Mouse (Mus musculus): Measurements from ENCODE around the gene Sgsm2. TPM values are rescaled to one million over a fixed set of nuclear protein-coding genes. Genes with fewer than 3 reads are reported as not detected.

The Sgsm2 gene
- polyA plus RNA-seq, 1 experiment from 2014 or later: 27.3 TPM

- Histone ChIP-seq H3K9me3 (replicated peaks) (no peaks in the 10 kb centered on the region), H3K4me3 (replicated peaks) (no peak overlapping the region), H3K4me1 (no peaks in the 10 kb centered on the region), H3K9ac (replicated peaks) (no peak overlapping the region), H3K27ac (replicated peaks) (no peak overlapping the region), H3K36me3 (peaks cover 67% of the 10 kb centered on the region), H3K4me2 (no peak overlapping the region), H3K27me3 (replicated peaks) (no peaks in the 10 kb centered on the region)
- ATAC-seq (ENCODE audit: low FRiP score): no peak
- WGBS: 83% methylated on average over 12 of the region's 12 CpGs
Observed at GRCm38 (mm10) chr11:74908618-74909399, 11.9 kb upstream of the Sgsm2 start.

- no peak for ATAC-seq (ENCODE audit: low FRiP score)
- no peaks in the 10 kb centered on the region for H3K27me3 ChIP-seq (replicated peaks)
- H3K27ac ChIP-seq (replicated peaks): no peak overlapping the region
- no peaks in the 10 kb centered on the region for H3K9me3 ChIP-seq (replicated peaks)
- 95% methylated on average over 6 of the region's 6 CpGs for WGBS
- H3K4me2 ChIP-seq: no peak overlapping the region
- no peaks in the 10 kb centered on the region for H3K4me1 ChIP-seq
- H3K36me3 ChIP-seq: peaks cover 76% of the 10 kb centered on the region
- H3K4me3 ChIP-seq (replicated peaks): no peak overlapping the region
- no peak overlapping the region for H3K9ac ChIP-seq (replicated peaks)
Observed at GRCm38 (mm10) chr11:74907850-74908249, 11.0 kb upstream of the Sgsm2 start.

GRCm38 (mm10) chr11:74902416-74902815 is 5.6 kb upstream of the Sgsm2 start:
- peaks cover 25% of the 10 kb centered on the region for H3K4me1 ChIP-seq
- H3K36me3 ChIP-seq: peaks cover 73% of the 10 kb centered on the region
- H3K27me3 ChIP-seq (replicated peaks): no peaks in the 10 kb centered on the region
- no peak for ATAC-seq (ENCODE audit: low FRiP score)
- 94% methylated on average over 5 of the region's 5 CpGs for WGBS
- H3K9ac ChIP-seq (replicated peaks): no peak overlapping the region
- H3K27ac ChIP-seq (replicated peaks): no peak overlapping the region
- H3K9me3 ChIP-seq (replicated peaks): no peaks in the 10 kb centered on the region
- H3K4me3 ChIP-seq (replicated peaks): no peak overlapping the region
- no peak overlapping the region for H3K4me2 ChIP-seq

GRCm38 (mm10) chr11:74901555-74901954 is 4.7 kb upstream of the Sgsm2 start:
- WGBS: 92% methylated on average over 6 of the region's 6 CpGs
- H3K9me3 ChIP-seq (replicated peaks): no peaks in the 10 kb centered on the region
- H3K4me2 ChIP-seq: no peak overlapping the region
- H3K27ac ChIP-seq (replicated peaks): no peak overlapping the region
- H3K27me3 ChIP-seq (replicated peaks): no peaks in the 10 kb centered on the region
- no peak overlapping the region for H3K9ac ChIP-seq (replicated peaks)
- H3K4me1 ChIP-seq: peaks cover 25% of the 10 kb centered on the region
- no peak for ATAC-seq (ENCODE audit: low FRiP score)
- no peak overlapping the region for H3K4me3 ChIP-seq (replicated peaks)
- peaks cover 65% of the 10 kb centered on the region for H3K36me3 ChIP-seq

GRCm38 (mm10) chr11:74898517-74898827 is 1.6 kb upstream of the Sgsm2 start:
- Histone ChIP-seq H3K27ac (replicated peaks) (peak overlapping the region; percentile 94), H3K9me3 (replicated peaks) (no peaks in the 10 kb centered on the region), H3K4me1 (peaks cover 48% of the 10 kb centered on the region), H3K36me3 (peaks cover 34% of the 10 kb centered on the region), H3K9ac (replicated peaks) (peak overlapping the region; percentile 84), H3K4me2 (peak overlapping the region; percentile 87), H3K27me3 (replicated peaks) (no peaks in the 10 kb centered on the region), H3K4me3 (replicated peaks) (peak overlapping the region; percentile 71)
- WGBS: 0% methylated on average over 7 of the region's 7 CpGs
- no peak for ATAC-seq (ENCODE audit: low FRiP score)

- peak; percentile 82 for ATAC-seq (ENCODE audit: low FRiP score)
- H3K4me1 ChIP-seq: peaks cover 48% of the 10 kb centered on the region
- H3K4me2 ChIP-seq: peak within 1 kb of the TSS; percentile 87
- H3K4me3 ChIP-seq (replicated peaks): peak within 1 kb of the TSS; percentile 71
- H3K9ac ChIP-seq (replicated peaks): peak within 1 kb of the TSS; percentile 84
- H3K9me3 ChIP-seq (replicated peaks): no peaks in the 10 kb centered on the region
- H3K27ac ChIP-seq (replicated peaks): peak within 1 kb of the TSS; percentile 94
- H3K36me3 ChIP-seq: peaks cover 28% of the 10 kb centered on the region
- no peaks in the 10 kb centered on the region for H3K27me3 ChIP-seq (replicated peaks)
- WGBS: under 1% methylated on average over 54 of the region's 54 CpGs
Observed at GRCm38 (mm10) chr11:74897678-74898516, 1.0 kb upstream of the Sgsm2 start, which contains the start of gene Tsr1. TSS of gene Tsr1 (plus strand) at chr11:74898071.

GRCm38 (mm10) chr11:74895980-74896900 is 620 bp downstream of the Sgsm2 start:
- H3K9me3 ChIP-seq (replicated peaks): no peaks in the 10 kb centered on the region
- under 1% methylated on average over 53 of the region's 55 CpGs for WGBS
- ATAC-seq (ENCODE audit: low FRiP score): peak; percentile 68
- peak overlapping the region; percentile 87 for H3K4me2 ChIP-seq
- peak overlapping the region; percentile 84 for H3K9ac ChIP-seq (replicated peaks)
- H3K36me3 ChIP-seq: peaks cover 16% of the 10 kb centered on the region
- H3K27ac ChIP-seq (replicated peaks): peak overlapping the region; percentile 94
- H3K4me3 ChIP-seq (replicated peaks): peak overlapping the region; percentile 71
- H3K27me3 ChIP-seq (replicated peaks): no peaks in the 10 kb centered on the region
- H3K4me1 ChIP-seq: peaks cover 47% of the 10 kb centered on the region

- Histone ChIP-seq H3K36me3 (0 out of 2 replicates have a peak, but pooled peaks cover 3% of the 10 kb centered on the region), H3K27me3 (replicated peaks) (no peaks in the 10 kb centered on the region), H3K9me3 (replicated peaks) (no peaks in the 10 kb centered on the region), H3K4me1 (peaks cover 37% of the 10 kb centered on the region), H3K4me3 (replicated peaks) (no peak overlapping the region), H3K4me2 (peak overlapping the region; percentile 87; the same call in 1 of the 2 replicates), H3K9ac (replicated peaks) (no peak overlapping the region), H3K27ac (replicated peaks) (no peak overlapping the region)
- WGBS: 82% methylated on average over 4 of the region's 4 CpGs
- no peak for ATAC-seq (ENCODE audit: low FRiP score)
Observed at GRCm38 (mm10) chr11:74894619-74895018, 2.2 kb downstream of the Sgsm2 start.

GRCm38 (mm10) chr11:74883098-74883497 is 13.8 kb downstream of the Sgsm2 start:
- Histone ChIP-seq H3K36me3 (peaks cover 8% of the 10 kb centered on the region), H3K9ac (replicated peaks) (no peak overlapping the region), H3K4me2 (no peak overlapping the region), H3K4me1 (peaks cover 16% of the 10 kb centered on the region), H3K9me3 (replicated peaks) (no peaks in the 10 kb centered on the region), H3K27ac (replicated peaks) (no peak overlapping the region), H3K4me3 (replicated peaks) (no peak overlapping the region), H3K27me3 (replicated peaks) (no peaks in the 10 kb centered on the region)
- 78% methylated on average over 10 of the region's 10 CpGs for whole genome bisulfite sequencing
- no peak; the same call in 1 of the 2 replicates for ATAC-seq (ENCODE audit: low FRiP score)

GRCm38 (mm10) chr11:74881979-74882378 is 14.9 kb downstream of the Sgsm2 start:
- Histone ChIP-seq H3K4me3 (replicated peaks) (no peak overlapping the region), H3K36me3 (peaks cover 8% of the 10 kb centered on the region), H3K27ac (replicated peaks) (peak overlapping the region; percentile 54), H3K9me3 (replicated peaks) (no peaks in the 10 kb centered on the region), H3K27me3 (replicated peaks) (no peaks in the 10 kb centered on the region), H3K9ac (replicated peaks) (no peak overlapping the region), H3K4me1 (peaks cover 25% of the 10 kb centered on the region), H3K4me2 (peak overlapping the region; percentile 24; the same call in 1 of the 2 replicates)
- no peak for ATAC-seq (ENCODE audit: low FRiP score)
- WGBS: 51% methylated on average over 14 of the region's 14 CpGs

GRCm38 (mm10) chr11:74880999-74881398 is 15.9 kb downstream of the Sgsm2 start:
- Histone ChIP-seq H3K27me3 (replicated peaks) (no peaks in the 10 kb centered on the region), H3K9ac (replicated peaks) (no peak overlapping the region), H3K4me1 (peaks cover 35% of the 10 kb centered on the region), H3K36me3 (peaks cover 8% of the 10 kb centered on the region), H3K4me3 (replicated peaks) (no peak overlapping the region), H3K27ac (replicated peaks) (no peak overlapping the region), H3K4me2 (no peak overlapping the region), H3K9me3 (replicated peaks) (no peaks in the 10 kb centered on the region)
- no peak for ATAC-seq (ENCODE audit: low FRiP score)
- WGBS: 89% methylated on average over 9 of the region's 9 CpGs

All from neural tube, embryonic 15.5 days (tissue).